Mouse (Mus musculus): ENCODE results near the gene Ldb2. TPM values are rescaled to one million over a fixed set of nuclear protein-coding genes. Genes with fewer than 3 reads are reported as not detected.

Ldb2 gene
- polyA plus RNA-seq, 1 experiment from 2014 or later, result 69.3 TPM

GRCm38 (mm10) chr5:44529001-44529400 lies 270.5 kb downstream of the Ldb2 start:
- Histone ChIP-seq H3K27ac (no peak overlapping the region), H3K36me3 (no peaks in the 10 kb centered on the region; the same call in 1 of the 2 replicates), H3K4me2 (replicated peaks) (no peak overlapping the region), H3K9ac (no peak overlapping the region), H3K9me3 (no peaks in the 10 kb centered on the region), H3K4me1 (no peaks in the 10 kb centered on the region), H3K27me3 (no peaks in the 10 kb centered on the region), H3K4me3 (no peak overlapping the region)
- ATAC-seq (ENCODE audit: low FRiP score, low read depth), result no peak
- WGBS, result 79% methylated on average over 1 of the region's 1 CpGs

GRCm38 (mm10) chr5:44505221-44505620 lies 294.3 kb downstream of the Ldb2 start:
- peaks cover 12% of the 10 kb centered on the region for H3K4me1 ChIP-seq
- no peak overlapping the region for H3K9ac ChIP-seq
- 77% methylated on average over 5 of the region's 5 CpGs for WGBS
- H3K9me3 ChIP-seq, result peaks cover 4% of the 10 kb centered on the region; the same call in 1 of the 2 replicates
- no peak overlapping the region for H3K27ac ChIP-seq
- no peaks in the 10 kb centered on the region for H3K27me3 ChIP-seq
- no peaks in the 10 kb centered on the region for H3K36me3 ChIP-seq
- H3K4me2 ChIP-seq (replicated peaks), result no peak overlapping the region
- no peak overlapping the region for H3K4me3 ChIP-seq
- ATAC-seq (ENCODE audit: low FRiP score, low read depth), result no peak

- no peak overlapping the region for H3K9ac ChIP-seq
- no peak overlapping the region for H3K27ac ChIP-seq
- no peak overlapping the region for H3K4me2 ChIP-seq (replicated peaks)
- H3K27me3 ChIP-seq, result no peaks in the 10 kb centered on the region
- peaks cover 12% of the 10 kb centered on the region for H3K4me1 ChIP-seq
- no peaks in the 10 kb centered on the region for H3K36me3 ChIP-seq
- 64% methylated on average over 5 of the region's 5 CpGs for WGBS
- H3K4me3 ChIP-seq, result no peak overlapping the region
- peaks cover 4% of the 10 kb centered on the region; the same call in 1 of the 2 replicates for H3K9me3 ChIP-seq
- ATAC-seq (ENCODE audit: low FRiP score, low read depth), result no peak
Observed at GRCm38 (mm10) chr5:44504786-44505185, 294.7 kb downstream of the Ldb2 start.

- 89% methylated on average over 1 of the region's 1 CpGs for WGBS
- Histone ChIP-seq H3K27me3 (no peaks in the 10 kb centered on the region), H3K9ac (no peak overlapping the region), H3K9me3 (no peaks in the 10 kb centered on the region), H3K4me1 (peaks cover 8% of the 10 kb centered on the region; the same call in 1 of the 2 replicates), H3K36me3 (no peaks in the 10 kb centered on the region), H3K4me2 (replicated peaks) (no peak overlapping the region), H3K4me3 (no peak overlapping the region), H3K27ac (no peak overlapping the region)
- no peak for ATAC-seq (ENCODE audit: low FRiP score, low read depth)
Observed at GRCm38 (mm10) chr5:44498229-44498628, 301.3 kb downstream of the Ldb2 start.

- Histone ChIP-seq H3K4me2 (replicated peaks) (no peak overlapping the region), H3K9ac (no peak overlapping the region), H3K9me3 (no peaks in the 10 kb centered on the region), H3K4me1 (peaks cover 8% of the 10 kb centered on the region; the same call in 1 of the 2 replicates), H3K27me3 (no peaks in the 10 kb centered on the region), H3K4me3 (no peak overlapping the region), H3K27ac (no peak overlapping the region), H3K36me3 (no peaks in the 10 kb centered on the region)
- no peak for ATAC-seq (ENCODE audit: low FRiP score, low read depth)
- WGBS, result 70% methylated on average over 3 of the region's 3 CpGs
Observed at GRCm38 (mm10) chr5:44496854-44497253, 302.6 kb downstream of the Ldb2 start.

GRCm38 (mm10) chr5:44495092-44495491 lies 304.4 kb downstream of the Ldb2 start:
- H3K36me3 ChIP-seq, result no peaks in the 10 kb centered on the region; the same call in 1 of the 2 replicates
- WGBS, result 77% methylated on average over 4 of the region's 4 CpGs

GRCm38 (mm10) chr5:44494133-44494532 lies 305.3 kb downstream of the Ldb2 start:
- Histone ChIP-seq H3K36me3 (no peaks in the 10 kb centered on the region; the same call in 1 of the 2 replicates), H3K9me3 (no peaks in the 10 kb centered on the region), H3K27ac (no peak overlapping the region), H3K27me3 (no peaks in the 10 kb centered on the region), H3K4me3 (no peak overlapping the region), H3K4me2 (replicated peaks) (no peak overlapping the region), H3K4me1 (peaks cover 8% of the 10 kb centered on the region; the same call in 1 of the 2 replicates), H3K9ac (no peak overlapping the region)
- WGBS, result 63% methylated on average over 9 of the region's 9 CpGs
- ATAC-seq (ENCODE audit: low FRiP score, low read depth), result no peak

More at GRCm38 (mm10) chr5:44495092-44495491, 304.4 kb downstream of the Ldb2 start:
- Histone ChIP-seq H3K27me3 (no peaks in the 10 kb centered on the region), H3K9me3 (no peaks in the 10 kb centered on the region), H3K9ac (no peak overlapping the region), H3K27ac (no peak overlapping the region), H3K4me1 (peaks cover 8% of the 10 kb centered on the region; the same call in 1 of the 2 replicates), H3K4me3 (no peak overlapping the region), H3K4me2 (replicated peaks) (no peak overlapping the region)
- ATAC-seq (ENCODE audit: low FRiP score, low read depth), result no peak

GRCm38 (mm10) chr5:44491526-44491925 lies 308.0 kb downstream of the Ldb2 start:
- ATAC-seq (ENCODE audit: low FRiP score, low read depth), result no peak
- Histone ChIP-seq H3K36me3 (no peaks in the 10 kb centered on the region; the same call in 1 of the 2 replicates), H3K9ac (no peak overlapping the region), H3K9me3 (no peaks in the 10 kb centered on the region), H3K4me1 (peaks cover 3% of the 10 kb centered on the region; the same call in 1 of the 2 replicates), H3K27ac (no peak overlapping the region), H3K27me3 (no peaks in the 10 kb centered on the region), H3K4me2 (replicated peaks) (no peak overlapping the region), H3K4me3 (no peak overlapping the region)
- 96% methylated on average over 1 of the region's 1 CpGs for WGBS

GRCm38 (mm10) chr5:44490462-44490861 lies 309.0 kb downstream of the Ldb2 start:
- H3K4me2 ChIP-seq (replicated peaks), result no peak overlapping the region
- H3K27me3 ChIP-seq, result no peaks in the 10 kb centered on the region
- H3K4me1 ChIP-seq, result peaks cover 3% of the 10 kb centered on the region; the same call in 1 of the 2 replicates
- H3K27ac ChIP-seq, result no peak overlapping the region
- H3K36me3 ChIP-seq, result no peaks in the 10 kb centered on the region; the same call in 1 of the 2 replicates
- H3K4me3 ChIP-seq, result no peak overlapping the region
- 94% methylated on average over 6 of the region's 6 CpGs for WGBS
- no peak for ATAC-seq (ENCODE audit: low FRiP score, low read depth)
- no peak overlapping the region for H3K9ac ChIP-seq
- no peaks in the 10 kb centered on the region for H3K9me3 ChIP-seq

GRCm38 (mm10) chr5:44483426-44484106 lies 315.9 kb downstream of the Ldb2 start:
- no peaks in the 10 kb centered on the region for H3K27me3 ChIP-seq
- H3K9me3 ChIP-seq, result no peaks in the 10 kb centered on the region
- H3K9ac ChIP-seq, result no peak overlapping the region
- 70% methylated on average over 11 of the region's 11 CpGs for WGBS
- no peaks in the 10 kb centered on the region for H3K36me3 ChIP-seq
- H3K27ac ChIP-seq, result no peak overlapping the region
- no peak for ATAC-seq (ENCODE audit: low FRiP score, low read depth)
- peaks cover 21% of the 10 kb centered on the region for H3K4me1 ChIP-seq
- H3K4me3 ChIP-seq, result no peak overlapping the region
- no peak overlapping the region for H3K4me2 ChIP-seq (replicated peaks)

GRCm38 (mm10) chr5:44481406-44481805 lies 318.1 kb downstream of the Ldb2 start:
- Histone ChIP-seq H3K4me1 (peaks cover 21% of the 10 kb centered on the region), H3K27me3 (no peaks in the 10 kb centered on the region), H3K4me2 (replicated peaks) (no peak overlapping the region), H3K4me3 (no peak overlapping the region), H3K36me3 (peaks cover 2% of the 10 kb centered on the region; the same call in 1 of the 2 replicates), H3K9ac (no peak overlapping the region), H3K27ac (no peak overlapping the region), H3K9me3 (no peaks in the 10 kb centered on the region)
- no peak; the same call in 1 of the 2 replicates for ATAC-seq (ENCODE audit: low FRiP score, low read depth)
- WGBS, result 59% methylated on average over 4 of the region's 4 CpGs

- Histone ChIP-seq H3K4me1 (peaks cover 14% of the 10 kb centered on the region), H3K27ac (no peak overlapping the region), H3K9me3 (no peaks in the 10 kb centered on the region), H3K4me3 (no peak overlapping the region), H3K4me2 (replicated peaks) (no peak overlapping the region), H3K27me3 (no peaks in the 10 kb centered on the region), H3K36me3 (peaks cover 10% of the 10 kb centered on the region), H3K9ac (no peak overlapping the region)
- no peak for ATAC-seq (ENCODE audit: low FRiP score, low read depth)
- WGBS, result 17% methylated on average over 4 of the region's 4 CpGs
Observed at GRCm38 (mm10) chr5:44476356-44476755, 323.1 kb downstream of the Ldb2 start.
